8 mouse cellular contexts compared by ENCODE assay signal in genomic region chr13:53067949-53068348, GRCm38 (mm10).
DNase-seq lines count a peak whose midpoint lies in the region; ATAC-seq and TF ChIP-seq lines count a peak whose summit lies in the region.
"Had no signal": no experiment of that assay in that cellular context is flagged by ENCODE, and none has a peak within 500 bp of the region (broad histone marks: within the 10 kb centered on the region; RNA-seq: fewer than 3 reads in every experiment).

No protein-coding gene starts in this region.

- no peaks in the 10 kb centered on the region for H3K9me3 ChIP-seq in heart, embryonic 15.5 days (replicated peaks)
- H3K9me3 ChIP-seq in limb, embryonic 14.5 days (ENCODE audit: control insufficient read depth, low read length), result no peaks in the 10 kb centered on the region
- H3K9me3 ChIP-seq in neural tube, embryonic 15.5 days (replicated peaks), result no peaks in the 10 kb centered on the region
- no peaks in the 10 kb centered on the region for H3K9me3 ChIP-seq in hindbrain, embryonic 12.5 days (replicated peaks)
- H3K9me3 ChIP-seq: lung, embryonic 15.5 days had no signal

- H3K4me3 ChIP-seq in heart, embryonic 15.5 days, result no peak overlapping the region
- H3K4me3 ChIP-seq in limb, embryonic 14.5 days (replicated peaks; ENCODE audit: low read length), result no peak overlapping the region
- no peak overlapping the region for H3K4me3 ChIP-seq in neural tube, embryonic 15.5 days (replicated peaks)
- no peak overlapping the region for H3K4me3 ChIP-seq in hindbrain, embryonic 12.5 days
- H3K4me3 ChIP-seq: lung, embryonic 15.5 days had no signal

- H3K9ac ChIP-seq in heart, embryonic 15.5 days, result no peak overlapping the region
- H3K9ac ChIP-seq in limb, embryonic 14.5 days (ENCODE audit: low read depth, low read length, severe bottlenecking), result no peak overlapping the region
- no peak overlapping the region for H3K9ac ChIP-seq in neural tube, embryonic 15.5 days (replicated peaks)
- no peak overlapping the region for H3K9ac ChIP-seq in hindbrain, embryonic 12.5 days
- H3K9ac ChIP-seq: lung, embryonic 15.5 days had no signal

- peaks cover 20% of the 10 kb centered on the region for H3K4me1 ChIP-seq in heart, embryonic 15.5 days (replicated peaks)
- H3K4me1 ChIP-seq in limb, embryonic 14.5 days (ENCODE audit: control insufficient read depth, insufficient read depth, low read length), result peaks cover 8% of the 10 kb centered on the region; the same call in 1 of the 2 replicates
- peaks cover 3% of the 10 kb centered on the region; the same call in 1 of the 2 replicates for H3K4me1 ChIP-seq in neural tube, embryonic 15.5 days
- H3K4me1 ChIP-seq in hindbrain, embryonic 12.5 days, result peaks cover 6% of the 10 kb centered on the region; the same call in 1 of the 2 replicates

- peak overlapping the region; percentile 73 for H3K27ac ChIP-seq in heart, embryonic 15.5 days
- no peak overlapping the region for H3K27ac ChIP-seq in limb, embryonic 14.5 days (replicated peaks; ENCODE audit: low read depth, low read length)
- H3K27ac ChIP-seq in neural tube, embryonic 15.5 days (replicated peaks), result no peak overlapping the region
- H3K27ac ChIP-seq in hindbrain, embryonic 12.5 days, result no peak overlapping the region
- H3K27ac ChIP-seq: lung, embryonic 15.5 days had no signal

- ATAC-seq in heart, embryonic 15.5 days (replicated peaks; ENCODE audit: insufficient number of reproducible peaks, insufficient read depth, low FRiP score, low read depth), result peak; percentile 48
- no peak for ATAC-seq in limb, embryonic 14.5 days (ENCODE audit: low FRiP score, low read depth)
- ATAC-seq in megakaryocyte progenitor cell, adult 5-6 weeks (replicated peaks; ENCODE audit: poor library complexity), result no peak
- ATAC-seq in neural tube, embryonic 15.5 days (ENCODE audit: low FRiP score), result no peak
- no peak for ATAC-seq in hindbrain, embryonic 12.5 days (ENCODE audit: low FRiP score)

- no peak overlapping the region for H3K4me2 ChIP-seq in heart, embryonic 15.5 days
- no peak overlapping the region for H3K4me2 ChIP-seq in limb, embryonic 14.5 days (replicated peaks; ENCODE audit: low read depth, low read length, severe bottlenecking)
- H3K4me2 ChIP-seq in neural tube, embryonic 15.5 days, result no peak overlapping the region
- no peak overlapping the region for H3K4me2 ChIP-seq in hindbrain, embryonic 12.5 days (replicated peaks)
- H3K4me2 ChIP-seq: lung, embryonic 15.5 days had no signal

- TF ChIP-seq POLR2A in limb, embryonic 14.5 days (IDR thresholded peaks at IDR 0.05; ENCODE audit: borderline replicate concordance, extremely low read depth, insufficient read depth, insufficient read length), result no peak

- WGBS in heart, embryonic 15.5 days, result 40% methylated on average over 11 of the region's 11 CpGs
- 35% methylated on average over 11 of the region's 11 CpGs for WGBS in limb, embryonic 14.5 days
- 87% methylated on average over 11 of the region's 11 CpGs for WGBS in neural tube, embryonic 15.5 days
- 80% methylated on average over 11 of the region's 11 CpGs for WGBS in hindbrain, embryonic 12.5 days

- peak; percentile 19 for DNase-seq in NIH3T3 (ENCODE audit: low read depth)
- DNase-seq in adrenal gland, adult (ENCODE audit: inconsistent age in 2 of 2, low spot score in 1 of 2), result peak; percentile 77 to 91
- DNase-seq in limb, embryonic 14.5 days (ENCODE audit: low spot score), result peak; percentile 26

- no peaks in the 10 kb centered on the region for H3K36me3 ChIP-seq in heart, embryonic 15.5 days
- no peaks in the 10 kb centered on the region for H3K36me3 ChIP-seq in limb, embryonic 14.5 days (ENCODE audit: control insufficient read depth, insufficient read depth, low read length)
- H3K36me3 ChIP-seq in neural tube, embryonic 15.5 days, result no peaks in the 10 kb centered on the region
- H3K36me3 ChIP-seq in hindbrain, embryonic 12.5 days, result no peaks in the 10 kb centered on the region
- H3K36me3 ChIP-seq: lung, embryonic 15.5 days had no signal

- no peaks in the 10 kb centered on the region for H3K27me3 ChIP-seq in heart, embryonic 15.5 days
- H3K27me3 ChIP-seq in limb, embryonic 14.5 days (ENCODE audit: control insufficient read depth, insufficient read depth, low read length), result no peaks in the 10 kb centered on the region
- no peaks in the 10 kb centered on the region for H3K27me3 ChIP-seq in neural tube, embryonic 15.5 days (replicated peaks)
- no peaks in the 10 kb centered on the region for H3K27me3 ChIP-seq in hindbrain, embryonic 12.5 days
- H3K27me3 ChIP-seq: lung, embryonic 15.5 days had no signal

Comparison
In these comparisons a context has a peak if more than half of its experiments do, and no peak if none do; other contexts are left out.
1. DNase-seq: peak in every context shown above with its lines; median percentile 84 in adrenal gland, adult; 26 in limb, embryonic 14.5 days; 19 in NIH3T3.